Mouse (Mus musculus) gastrocnemius, postnatal 25 days (tissue): Measurements from ENCODE around the gene Prr19. TPM values are rescaled to one million over a fixed set of nuclear protein-coding genes. Genes with fewer than 3 reads are reported as not detected.

ENCODE experiments used
- DNase-seq: peaks from one replicate; pipeline ENCODE4 v3.0.0; 2022
- total RNA-seq, 2 experiments: library from RNA; stranded (reverse); gene quantifications; 1 replicate in 1 of 2; 2 replicates in 1 of 2; pipeline ENCODE4 v1.2.3; 2021

The Prr19 gene
- total RNA-seq, 2 experiments from 2014 or later: not detected

- DNase-seq: no peak
Observed at GRCm38 (mm10) chr7:25275555-25276298, 25.5 kb upstream of the Prr19 start.

- DNase-seq: no peak
Observed at GRCm38 (mm10) chr7:25277405-25277804, 23.8 kb upstream of the Prr19 start.

- DNase-seq: no peak
Observed at GRCm38 (mm10) chr7:25277998-25278340, 23.2 kb upstream of the Prr19 start.

GRCm38 (mm10) chr7:25278341-25279075 lies 22.7 kb upstream of the Prr19 start:
- DNase-seq: peak; percentile 89

GRCm38 (mm10) chr7:25279076-25279860 lies 21.9 kb upstream of the Prr19 start:
- DNase-seq: peak; percentile 78

GRCm38 (mm10) chr7:25279861-25280791 lies 21.1 kb upstream of the Prr19 start:
- peak; percentile 80 for DNase-seq

GRCm38 (mm10) chr7:25281166-25281733 lies 20.0 kb upstream of the Prr19 start:
- no peak for DNase-seq

GRCm38 (mm10) chr7:25281734-25282601 lies 19.2 kb upstream of the Prr19 start:
- peak; percentile 99 for DNase-seq

GRCm38 (mm10) chr7:25282731-25283211 lies 18.4 kb upstream of the Prr19 start:
- peak; percentile 62 for DNase-seq

- DNase-seq: no peak
Observed at GRCm38 (mm10) chr7:25283637-25284036, 17.6 kb upstream of the Prr19 start.

GRCm38 (mm10) chr7:25284171-25284570 lies 17.0 kb upstream of the Prr19 start:
- DNase-seq: no peak

GRCm38 (mm10) chr7:25284766-25285165 lies 16.4 kb upstream of the Prr19 start:
- DNase-seq: no peak

- no peak for DNase-seq
Observed at GRCm38 (mm10) chr7:25285511-25286238, 15.5 kb upstream of the Prr19 start.

GRCm38 (mm10) chr7:25286989-25287388 lies 14.2 kb upstream of the Prr19 start:
- DNase-seq: no peak

- no peak for DNase-seq
Observed at GRCm38 (mm10) chr7:25288011-25288410, 13.2 kb upstream of the Prr19 start.

GRCm38 (mm10) chr7:25288721-25289120 lies 12.5 kb upstream of the Prr19 start:
- no peak for DNase-seq

- DNase-seq: no peak
Observed at GRCm38 (mm10) chr7:25289925-25290324, 11.3 kb upstream of the Prr19 start.

- no peak for DNase-seq
Observed at GRCm38 (mm10) chr7:25290463-25290862, 10.7 kb upstream of the Prr19 start.

GRCm38 (mm10) chr7:25290911-25291310 lies 10.3 kb upstream of the Prr19 start:
- DNase-seq: no peak
